Mouse (Mus musculus) myocyte (in vitro differentiated cells): ENCODE measurements around the gene Siva1. TPM values are rescaled to one million over a fixed set of nuclear protein-coding genes. Genes with fewer than 3 reads are reported as not detected.
A peak's percentile ranks its signal among the peaks of the same experiment; 100 is the strongest.

Experiments
- H3K27me3 ChIP-seq: one replicate; pipeline ENCODE4 v1.6.1; 2011; ENCODE audit not compliant: control insufficient read depth, insufficient read depth, insufficient read length
- H3K36me3 ChIP-seq: one replicate; pipeline ENCODE4 v1.6.1; 2011; ENCODE audit not compliant: control insufficient read depth, insufficient read depth
- H3K4me2 ChIP-seq: one replicate; pipeline ENCODE4 v1.6.1; 2011; ENCODE audit warnings: low read depth, control low read depth
- H3K4me3 ChIP-seq: one replicate; pipeline ENCODE4 v1.5.1; 2011; ENCODE audit warnings: mild to moderate bottlenecking, control low read depth, moderate library complexity
- H3K79me2 ChIP-seq: one replicate; pipeline ENCODE4 v1.6.1; 2011; ENCODE audit not compliant: control insufficient read depth, insufficient read depth
- H3ac ChIP-seq: one replicate; pipeline ENCODE4 v1.6.1; 2011; ENCODE audit not compliant: control insufficient read depth, insufficient read length
- CEBPB ChIP-seq: IDR thresholded peaks from 2 replicates; pipeline ENCODE4 v1.6.1; 2011; ENCODE audit warnings: mild to moderate bottlenecking, moderate library complexity; ENCODE audit not compliant: poor library complexity, insufficient read depth, severe bottlenecking
- E2F4 ChIP-seq: IDR thresholded peaks from one replicate; pipeline ENCODE4 v1.6.1; 2011; ENCODE audit warnings: mild to moderate bottlenecking, control low read depth, moderate library complexity; ENCODE audit not compliant: insufficient read depth
- MAX ChIP-seq: IDR thresholded peaks from one replicate; pipeline ENCODE4 v1.6.1; 2011; ENCODE audit warnings: low read depth, mild to moderate bottlenecking, control low read depth
- MYOD1 ChIP-seq, 3 experiments: IDR thresholded peaks; one replicate each; pipeline ENCODE4 v1.6.1; 2011; ENCODE audit warnings: control low read depth in 2 of 3, low read depth in 2 of 3, mild to moderate bottlenecking in 2 of 3, moderate library complexity in 1 of 3; ENCODE audit not compliant: insufficient read length in 2 of 3, control insufficient read depth in 1 of 3
- MYOG ChIP-seq, 3 experiments: IDR thresholded peaks; one replicate each; pipeline ENCODE4 v1.6.1; 2011; ENCODE audit warnings: control low read depth in 2 of 3, low read depth in 2 of 3, mild to moderate bottlenecking in 2 of 3; ENCODE audit not compliant: insufficient read length in 2 of 3, control insufficient read depth in 1 of 3, insufficient read depth in 1 of 3
- POLR2A ChIP-seq: IDR thresholded peaks from one replicate; pipeline ENCODE4 v1.6.1; 2011; ENCODE audit warnings: low read depth, mild to moderate bottlenecking, control low read depth, moderate library complexity; ENCODE audit not compliant: insufficient read length
- POLR2AphosphoS2 ChIP-seq: IDR thresholded peaks from one replicate; pipeline ENCODE4 v1.6.1; 2011; ENCODE audit warnings: low read depth, control low read depth; ENCODE audit not compliant: insufficient read length
- REST ChIP-seq: IDR thresholded peaks from one replicate; pipeline ENCODE4 v1.6.1; 2011; ENCODE audit warnings: mild to moderate bottlenecking, control low read depth, moderate library complexity; ENCODE audit not compliant: insufficient read depth, insufficient read length
- SRF ChIP-seq: IDR thresholded peaks from one replicate; pipeline ENCODE4 v1.6.1; 2011; ENCODE audit warnings: low read depth; ENCODE audit not compliant: control insufficient read depth, insufficient read length
- TCF12 ChIP-seq: IDR thresholded peaks from one replicate; pipeline ENCODE4 v1.6.1; 2011; ENCODE audit warnings: mild to moderate bottlenecking, control low read depth; ENCODE audit not compliant: poor library complexity, insufficient read depth, severe bottlenecking
- TCF3 ChIP-seq: IDR thresholded peaks from one replicate; pipeline ENCODE4 v1.6.1; 2011; ENCODE audit warnings: low read depth, control low read depth; ENCODE audit not compliant: insufficient read length
- USF1 ChIP-seq: IDR thresholded peaks from one replicate; pipeline ENCODE4 v1.6.1; 2011; ENCODE audit warnings: low read depth, mild to moderate bottlenecking, control low read depth, moderate library complexity
- polyA plus RNA-seq: library from polyadenylated mRNA; unstranded; fragments of >200 nt; fragmentation: generic; extraction: Trizol; gene quantifications from one replicate; pipeline ENCODE4 v1.2.1, GENCODE M21; 2012; ENCODE audit warnings: missing spikeins

Siva1 gene
- 85.6 TPM for polyA plus RNA-seq

- Histone ChIP-seq H3ac (peak within 1 kb of the TSS; percentile 94), H3K4me3 (peak within 1 kb of the TSS; percentile 65), H3K27me3 (no peaks in the 10 kb centered on the region), H3K79me2 (peaks cover 23% of the 10 kb centered on the region), H3K4me2 (peak within 1 kb of the TSS; percentile 95), H3K36me3 (no peaks in the 10 kb centered on the region)
- TF ChIP-seq CEBPB: no peak
- peak; percentile 19 for TF ChIP-seq POLR2AphosphoS2
- peak; percentile 79 for TF ChIP-seq E2F4
Observed at GRCm38 (mm10) chr12:112644180-112644854, at the start of gene Siva1. TSS of gene Siva1 (plus strand) at chr12:112644679.

DNA sequence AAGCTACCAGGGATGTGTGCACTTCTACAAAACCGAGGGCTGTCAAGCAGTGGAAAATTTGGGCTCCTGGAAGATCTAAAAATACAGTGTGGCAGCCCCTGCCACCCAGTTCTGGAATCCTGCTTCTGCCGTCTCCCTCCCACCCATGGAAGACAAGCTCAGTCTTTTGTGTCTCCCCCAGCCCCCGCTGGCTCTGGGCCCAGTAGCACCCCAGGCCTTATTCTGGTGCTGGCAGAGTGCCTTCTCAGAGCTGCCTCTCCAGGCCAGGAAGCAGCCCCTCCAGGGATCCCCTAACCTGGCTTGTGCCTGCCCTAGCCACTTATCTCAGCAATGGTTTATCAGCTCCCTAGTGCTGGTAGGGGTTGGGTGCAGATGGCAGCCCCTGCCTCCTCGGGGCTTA, 49.5 kb upstream of the Siva1 start:
- Histone ChIP-seq H3ac (no peak overlapping the region), H3K4me2 (peak overlapping the region; percentile 53), H3K36me3 (no peaks in the 10 kb centered on the region), H3K4me3 (no peak overlapping the region), H3K79me2 (peaks cover 88% of the 10 kb centered on the region), H3K27me3 (no peaks in the 10 kb centered on the region)
- TF ChIP-seq TCF12 (no peak), REST (no peak), E2F4 (no peak), CEBPB (no peak), POLR2A (no peak), POLR2AphosphoS2 (no peak), MYOG (IDR thresholded peaks at IDR 0.05; ENCODE audit: control insufficient read depth in 1 of 3, insufficient read depth in 1 of 3, insufficient read length in 2 of 3, low read depth in 2 of 3) (no peak), MYOD1 (IDR thresholded peaks at IDR 0.05; ENCODE audit: control insufficient read depth in 1 of 3, insufficient read length in 2 of 3, low read depth in 2 of 3) (no peak), USF1 (no peak), MAX (no peak)

DNA sequence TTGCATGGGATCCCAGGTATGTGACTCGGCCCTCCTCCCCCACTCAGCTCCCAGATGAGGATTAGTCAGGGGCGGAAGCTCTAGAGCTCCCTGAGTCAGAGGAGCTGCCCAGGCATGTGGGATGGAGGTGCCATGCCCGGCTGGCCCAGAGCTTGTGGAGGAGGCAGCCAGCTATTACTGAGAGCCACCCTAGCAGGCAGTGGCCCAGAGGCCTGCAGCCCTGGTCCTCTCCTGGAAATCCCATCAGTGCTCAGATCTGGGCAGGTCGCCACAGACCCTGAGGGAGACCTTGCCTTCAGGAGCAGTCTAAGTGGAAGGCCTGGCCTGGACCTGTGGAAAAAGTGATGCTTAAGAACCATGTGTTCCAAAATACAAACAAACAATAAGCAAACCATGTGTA, 48.9 kb upstream of the Siva1 start:
- Histone ChIP-seq H3K4me2 (peak overlapping the region; percentile 53), H3K27me3 (no peaks in the 10 kb centered on the region), H3K4me3 (no peak overlapping the region), H3ac (no peak overlapping the region), H3K36me3 (no peaks in the 10 kb centered on the region), H3K79me2 (peaks cover 81% of the 10 kb centered on the region)
- no peak for TF ChIP-seq MYOD1 (IDR thresholded peaks at IDR 0.05; ENCODE audit: control insufficient read depth in 1 of 3, insufficient read length in 2 of 3, low read depth in 2 of 3)
- no peak for TF ChIP-seq MYOG (IDR thresholded peaks at IDR 0.05; ENCODE audit: control insufficient read depth in 1 of 3, insufficient read depth in 1 of 3, insufficient read length in 2 of 3, low read depth in 2 of 3)
- TF ChIP-seq TCF3: no peak
- peak; percentile 36 for TF ChIP-seq POLR2A
- no peak for TF ChIP-seq SRF

DNA sequence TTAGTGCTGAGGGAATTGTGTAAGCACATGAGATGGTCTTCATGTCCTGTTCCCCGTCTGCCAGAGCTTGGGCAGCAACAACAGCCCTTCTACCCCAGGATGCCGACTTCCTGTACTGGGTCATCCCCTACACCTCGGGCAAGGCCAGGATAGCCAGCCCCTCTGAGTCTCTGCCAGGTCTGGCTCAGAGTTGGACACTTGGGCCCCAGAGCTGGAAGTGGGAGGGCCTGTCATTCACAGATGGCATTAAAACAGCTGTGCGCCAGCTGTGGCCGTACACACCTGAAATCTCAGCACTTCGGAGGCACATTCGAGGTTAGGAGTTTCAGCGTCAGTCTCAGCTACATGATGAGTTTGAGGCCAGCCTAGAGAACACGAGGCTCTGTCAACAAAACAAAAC, 48.0 kb upstream of the Siva1 start:
- Histone ChIP-seq H3K27me3 (no peaks in the 10 kb centered on the region), H3K4me2 (peak overlapping the region; percentile 53), H3K79me2 (peaks cover 73% of the 10 kb centered on the region), H3K4me3 (no peak overlapping the region), H3ac (no peak overlapping the region), H3K36me3 (no peaks in the 10 kb centered on the region)
- TF ChIP-seq POLR2A (no peak), REST (no peak), SRF (no peak), MYOG (IDR thresholded peaks at IDR 0.05; ENCODE audit: control insufficient read depth in 1 of 3, insufficient read depth in 1 of 3, insufficient read length in 2 of 3, low read depth in 2 of 3) (no peak), POLR2AphosphoS2 (no peak), E2F4 (no peak), MAX (no peak), TCF12 (no peak), TCF3 (no peak), MYOD1 (IDR thresholded peaks at IDR 0.05; ENCODE audit: control insufficient read depth in 1 of 3, insufficient read length in 2 of 3, low read depth in 2 of 3) (no peak)

GRCm38 (mm10) chr12:112596891-112597500, 47.5 kb upstream of the Siva1 start:
- H3K4me2 ChIP-seq: no peak overlapping the region
- no peaks in the 10 kb centered on the region for H3K36me3 ChIP-seq
- H3K27me3 ChIP-seq: no peaks in the 10 kb centered on the region
- no peak overlapping the region for H3K4me3 ChIP-seq
- no peak overlapping the region for H3ac ChIP-seq
- TF ChIP-seq TCF12 (no peak), MYOD1 (IDR thresholded peaks at IDR 0.05; ENCODE audit: control insufficient read depth in 1 of 3, insufficient read length in 2 of 3, low read depth in 2 of 3) (no peak), MAX (no peak), POLR2AphosphoS2 (no peak)
- H3K79me2 ChIP-seq: peaks cover 71% of the 10 kb centered on the region
